Mouse (Mus musculus): ENCODE measurements around the gene Mettl21c.

DNA sequence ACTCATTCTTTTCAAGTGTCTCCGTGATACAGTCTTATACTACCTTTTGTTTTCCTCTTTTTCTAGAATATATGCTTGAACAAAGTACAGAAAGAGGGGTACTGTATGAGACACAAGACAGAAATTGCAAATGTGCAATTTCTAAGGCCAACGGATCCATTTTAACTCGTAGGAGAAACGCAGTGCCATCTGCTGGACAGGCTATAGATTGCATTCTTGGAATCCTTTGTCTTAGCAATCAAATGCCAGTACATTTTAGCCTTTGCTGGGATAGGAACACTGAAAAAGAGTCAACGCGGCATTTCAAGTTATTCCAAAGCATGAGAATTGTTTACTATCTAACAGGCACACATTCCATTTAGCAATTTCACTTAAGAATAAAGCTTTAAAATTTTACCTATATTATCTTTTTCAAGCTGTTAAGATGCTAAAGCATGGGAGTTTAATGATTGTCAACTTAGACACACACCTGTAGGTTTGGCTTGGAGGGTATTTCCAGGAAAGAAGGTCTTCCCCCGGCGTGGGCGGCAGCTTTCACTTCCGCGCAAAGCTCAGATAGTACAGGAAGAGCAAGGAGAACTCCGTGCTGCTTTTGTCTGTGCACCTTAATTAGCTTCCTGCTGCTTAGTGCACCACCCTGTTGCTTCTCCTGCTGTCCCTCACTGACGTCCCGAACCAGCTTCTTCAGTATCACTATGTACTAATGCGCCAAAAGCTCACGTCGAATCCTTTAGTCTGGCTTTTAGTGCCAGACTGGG, 22.1 kb upstream of the Mettl21c start:
- TF ChIP-seq GATA1 (IDR thresholded peaks at IDR 0.05; ENCODE audit: borderline replicate concordance, low read length): no peak
- peak; percentile 78; the same call in 1 of the 2 replicates for TF ChIP-seq CTCF (IDR thresholded peaks at IDR 0.05; ENCODE audit: low read depth, low read length)
